Mouse (Mus musculus): Measurements from ENCODE around the gene Dyrk1b.

DNA sequence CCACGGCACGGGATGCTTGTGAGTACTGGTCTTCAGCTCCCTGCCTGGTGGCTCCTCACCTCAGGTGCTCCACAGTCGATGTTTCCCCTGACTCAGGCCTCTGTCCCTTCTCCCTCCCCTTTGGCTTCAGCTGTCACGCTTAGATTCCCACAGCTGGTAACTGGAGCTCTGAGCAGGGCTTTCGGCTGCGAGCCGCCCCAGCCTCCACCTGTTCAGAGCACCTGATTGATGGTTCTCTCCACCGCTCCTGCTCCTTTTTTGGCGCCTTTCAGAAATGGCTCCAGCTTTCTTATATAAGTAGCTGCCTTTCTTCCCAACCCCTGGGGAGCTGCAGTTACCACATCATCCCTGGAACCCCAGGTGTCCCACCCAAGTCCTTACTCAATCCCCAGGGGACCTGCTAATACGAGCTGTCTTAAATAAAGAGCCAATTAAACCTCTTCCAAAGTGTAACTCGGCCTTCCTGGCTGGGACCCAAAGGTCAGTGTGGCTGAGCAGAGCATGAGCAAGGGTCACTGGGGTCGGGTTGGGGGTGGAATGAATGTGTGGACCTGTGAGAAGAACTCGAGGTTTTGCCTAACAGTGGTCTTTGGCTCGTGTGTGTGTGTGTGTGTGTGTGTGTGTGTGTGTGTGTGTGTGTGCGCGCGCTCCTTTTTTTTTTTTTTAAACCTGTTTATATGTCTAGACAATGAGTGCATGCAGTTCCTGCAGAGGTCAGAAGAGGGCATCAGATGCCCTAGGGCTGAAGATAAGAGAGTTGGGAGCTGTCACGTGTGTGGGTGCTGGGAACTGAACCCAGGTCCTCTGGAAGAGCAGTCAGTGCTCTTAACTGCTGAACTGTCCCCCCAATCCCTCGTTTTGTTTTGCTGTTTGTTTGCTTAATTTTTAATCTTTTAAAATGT, 24.2 kb downstream of the Dyrk1b start:
- TF ChIP-seq CTCF (IDR thresholded peaks at IDR 0.05; ENCODE audit: insufficient read depth, low read depth, low read length) = no peak
- TF ChIP-seq POLR2A (IDR thresholded peaks at IDR 0.05; ENCODE audit: insufficient read depth, low read depth, low read length) = no peak

Data from olfactory bulb, adult 2 months (tissue).